Mouse (Mus musculus) megakaryocyte-erythroid progenitor cell, adult 5-6 weeks (primary cell): ENCODE data around the gene Rfx1. TPM values are rescaled to one million over a fixed set of nuclear protein-coding genes. Genes with fewer than 3 reads are reported as not detected.

Experiments used
- ATAC-seq: replicated peaks from 2 replicates; pipeline ENCODE4 v1.8.0; 2016; ENCODE audit warnings: mild to moderate bottlenecking, inconsistent platforms; ENCODE audit not compliant: severe bottlenecking, poor library complexity, low FRiP score, low TSS enrichment
- total RNA-seq, 2 experiments: library from RNA; stranded (forward) in 1 of 2; stranded (reverse) in 1 of 2; fragments of 200-1000, 215-1000 nt in 1 of 2; fragments of >200 nt in 1 of 2; fragmentation: Nextera tagmentation in 1 of 2; gene quantifications; 2 replicates each; pipeline ENCODE4 v1.2.3; 2014 to 2017

The Rfx1 gene
- total RNA-seq (2014; fragmentation: Nextera tagmentation), result 10.2 and 11.9 TPM in 2 replicates
- total RNA-seq (2017), result 2.1 and 3.7 TPM in 2 replicates

DNA sequence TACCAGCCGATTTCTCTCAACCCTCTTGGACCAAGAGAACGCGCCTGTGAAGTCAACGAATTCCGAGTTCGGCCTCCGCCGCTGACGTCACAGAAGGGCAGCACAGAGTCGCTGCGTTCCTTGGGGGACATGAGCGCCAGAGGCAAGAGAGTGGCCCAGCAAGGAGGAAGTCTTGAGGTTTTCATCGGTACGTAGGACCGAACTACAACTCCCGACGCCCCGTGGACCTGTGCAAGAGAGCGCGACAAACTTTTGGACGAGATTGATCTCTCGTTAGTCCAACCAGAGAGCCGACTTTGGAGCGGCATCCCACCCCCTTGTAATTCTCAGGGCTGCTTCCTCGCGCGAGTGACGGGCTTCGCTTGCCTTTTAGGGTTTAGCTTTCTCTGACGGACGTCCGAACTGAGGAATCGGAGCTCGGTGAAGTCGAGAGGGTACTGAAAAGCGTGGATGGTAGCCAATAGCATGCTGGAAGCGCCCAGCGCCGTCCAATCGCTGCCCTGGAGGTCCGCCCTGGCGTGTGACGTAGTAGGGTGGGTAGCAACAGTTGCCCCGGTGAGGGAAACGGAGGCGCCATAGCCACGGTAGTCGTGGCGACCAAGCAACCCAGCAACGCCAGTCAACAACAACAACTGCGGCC, at the start of gene Rfx1:
Gene Rfx1, plus strand, starts transcription at position 544 of the 640 bp plus-strand sequence.
- peak; percentile 92 for ATAC-seq

DNA sequence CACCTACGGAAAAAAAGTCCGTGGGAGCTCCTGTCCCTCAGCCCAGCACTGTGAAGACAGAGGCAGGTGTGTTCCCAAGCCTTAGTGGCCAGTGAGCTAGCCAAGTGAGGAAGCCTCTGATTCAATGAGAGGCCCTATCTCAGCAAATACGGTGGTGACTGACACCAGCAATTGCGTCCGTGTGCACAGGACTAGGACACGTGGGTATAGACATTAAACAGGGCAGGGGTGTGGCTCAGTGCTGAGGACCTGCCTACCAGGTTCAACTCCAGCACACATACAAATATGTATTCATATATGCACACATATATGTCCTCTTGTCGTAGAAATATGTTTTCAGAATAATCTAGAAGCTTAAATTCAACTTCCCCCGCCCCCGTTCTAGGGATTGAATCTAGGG, 46.9 kb upstream of the Rfx1 start:
- no peak for ATAC-seq

DNA sequence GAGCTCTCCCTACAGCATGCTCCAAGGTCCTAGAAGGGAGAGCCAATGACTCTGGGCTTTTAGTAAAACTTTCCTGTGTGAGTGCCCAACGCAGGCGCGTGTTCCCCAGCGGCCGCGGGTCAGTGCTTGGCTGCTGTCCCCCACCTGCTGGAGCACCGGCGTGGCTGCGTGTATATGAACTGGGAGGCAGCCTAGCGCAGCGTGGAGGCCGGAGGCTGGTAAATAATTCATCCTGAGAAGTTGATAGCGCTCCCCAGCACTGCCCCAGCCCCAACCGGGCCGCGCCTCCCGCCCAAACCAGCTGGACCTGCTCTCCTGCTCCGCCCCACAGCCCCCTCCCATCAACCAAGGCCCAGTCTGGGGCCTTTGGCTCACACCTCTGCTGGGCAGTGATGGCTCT, 45.5 kb upstream of the Rfx1 start, which contains the start of gene Palm3:
Gene Palm3, plus strand, starts transcription at position 376 of the 400 bp plus-strand sequence.
- ATAC-seq, result no peak

DNA sequence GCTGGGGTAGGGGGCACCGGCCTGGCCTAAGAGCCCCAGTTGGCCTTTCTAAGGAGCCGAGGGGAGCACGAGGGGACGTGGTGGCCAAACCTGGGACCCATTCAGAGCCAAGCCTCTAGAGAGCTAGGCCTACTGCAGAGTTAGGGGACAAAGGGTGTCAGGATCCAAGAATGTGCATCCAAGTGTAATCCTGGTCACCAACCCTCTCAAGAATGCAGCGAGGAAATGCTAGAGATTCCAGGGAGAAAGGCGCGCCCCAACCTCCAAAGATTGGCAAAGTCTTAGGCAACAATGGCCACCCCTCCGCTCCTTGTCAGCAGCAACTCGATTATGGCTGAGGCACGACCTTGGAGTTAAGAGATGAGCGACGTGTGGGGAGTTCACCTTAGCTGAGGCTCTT, 45.1 kb upstream of the Rfx1 start:
- no peak for ATAC-seq

DNA sequence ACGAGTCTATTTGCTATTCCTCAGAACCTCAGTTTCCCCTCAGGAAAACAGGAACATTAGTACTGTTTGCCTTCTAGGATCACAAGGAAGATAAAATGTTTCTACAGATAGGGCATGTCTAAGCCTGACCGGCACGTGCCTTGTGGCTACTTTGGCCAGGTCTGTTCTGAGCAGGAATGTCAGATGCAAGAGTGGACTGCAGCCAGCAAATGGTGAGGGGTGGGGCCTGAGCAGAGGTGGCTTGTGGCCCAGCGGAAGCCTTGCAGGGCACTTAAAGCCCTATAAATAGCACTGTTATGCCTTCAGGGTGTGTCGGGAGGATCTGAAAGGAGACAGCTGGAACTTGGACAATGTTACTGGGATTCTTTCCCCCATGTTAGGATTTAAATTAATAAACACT, 43.5 kb upstream of the Rfx1 start:
- ATAC-seq, result no peak

DNA sequence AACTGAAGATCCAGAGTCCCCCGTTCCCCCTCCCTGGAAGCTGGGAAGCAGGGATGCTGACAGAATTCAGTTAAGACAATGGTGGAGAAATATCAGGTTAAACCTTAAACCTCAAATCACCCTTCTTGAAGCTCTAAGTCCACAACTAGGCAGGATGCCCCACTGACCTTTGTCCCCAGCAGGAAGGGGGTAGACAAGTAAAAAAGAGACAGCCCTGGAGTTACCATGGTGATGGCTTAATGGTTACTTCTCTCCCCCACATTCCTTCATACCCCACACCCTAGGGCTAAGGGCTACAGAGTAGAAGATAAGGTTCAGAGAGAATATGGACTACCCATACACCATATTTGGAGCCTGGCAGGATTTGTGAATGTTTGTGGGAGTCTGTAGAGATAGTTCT, 43.0 kb upstream of the Rfx1 start:
- ATAC-seq, result no peak

DNA sequence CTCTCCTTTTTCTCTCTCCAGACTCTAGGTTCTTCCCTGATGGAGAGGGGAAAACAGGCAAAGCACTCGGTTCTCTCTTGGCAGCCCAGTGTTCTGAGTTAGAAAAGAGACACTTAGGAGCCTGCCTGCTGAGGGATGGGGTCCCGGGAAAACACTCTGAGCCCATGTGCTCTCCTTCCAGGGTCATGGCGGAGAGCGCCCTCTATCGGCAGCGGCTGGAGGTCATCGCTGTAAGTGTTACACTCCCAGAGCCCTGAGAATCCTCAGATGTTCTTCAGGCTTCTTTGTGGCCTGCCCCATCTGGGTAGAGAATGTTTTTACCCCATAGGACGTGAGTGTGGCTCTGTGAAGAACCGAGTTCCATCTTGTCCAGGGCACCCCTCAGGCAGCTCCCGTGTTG, 42.5 kb upstream of the Rfx1 start:
- ATAC-seq, result peak; percentile 58

DNA sequence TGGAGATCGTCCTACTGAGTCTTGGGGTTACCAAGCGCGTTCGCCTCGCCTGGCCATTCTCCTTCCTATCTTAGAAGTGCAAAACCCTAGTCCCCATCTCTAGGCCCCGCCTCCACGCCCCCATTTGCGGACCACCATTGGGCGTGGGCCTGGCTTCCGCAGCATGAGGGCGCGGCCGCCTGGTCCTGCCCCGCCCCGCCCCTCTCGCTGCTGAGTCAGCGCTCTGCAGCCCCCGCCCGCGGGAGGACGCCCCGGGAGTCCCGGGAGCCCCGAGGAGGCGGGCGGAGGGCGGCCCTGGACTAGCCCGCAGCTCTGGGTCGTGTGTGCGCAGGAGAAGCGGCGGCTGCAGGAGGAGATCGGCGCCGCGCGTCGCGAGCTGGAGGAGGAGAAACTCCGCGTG, 40.8 kb upstream of the Rfx1 start:
- ATAC-seq, result peak; percentile 18; the same call in 1 of the 2 replicates

DNA sequence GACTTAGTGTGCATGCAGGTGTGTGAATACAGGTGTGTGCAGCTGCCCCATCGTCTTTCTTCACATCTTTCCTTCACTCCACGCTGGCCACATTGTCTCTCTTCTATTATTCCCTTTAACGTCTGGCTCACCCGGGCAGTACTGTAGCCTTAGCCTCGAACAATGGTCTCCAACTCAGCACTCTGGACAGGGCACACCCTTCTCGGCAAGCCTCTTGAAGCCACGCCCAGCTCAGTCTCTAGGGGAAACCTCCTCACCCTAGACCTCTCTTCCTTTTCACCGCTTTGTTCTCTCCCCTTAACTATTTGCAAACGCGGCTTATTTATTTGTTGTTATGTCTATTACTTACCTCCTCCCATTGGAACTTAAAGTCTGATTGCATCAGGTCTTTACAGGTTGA, 39.2 kb upstream of the Rfx1 start:
- peak; percentile 66; the same call in 1 of the 2 replicates for ATAC-seq

DNA sequence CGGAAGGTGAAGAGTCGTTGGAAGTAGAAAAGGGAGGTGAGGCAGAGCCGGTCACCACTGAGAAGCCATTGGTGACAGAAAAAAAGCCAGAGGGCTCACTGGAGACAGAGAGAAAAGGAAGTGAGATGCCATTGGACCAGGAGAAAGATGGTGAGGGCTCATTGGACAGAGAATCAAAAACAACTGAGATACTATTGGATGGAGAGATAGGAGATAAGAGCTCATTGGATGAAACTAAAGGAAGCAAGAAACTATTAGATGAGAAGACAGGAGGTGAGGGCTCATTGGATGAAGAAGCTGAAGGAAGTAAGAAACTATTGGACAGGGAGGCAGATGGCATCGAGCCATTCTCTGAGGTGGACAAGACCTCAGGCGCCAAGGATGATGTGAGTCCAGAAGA, 37.4 kb upstream of the Rfx1 start:
- no peak for ATAC-seq

DNA sequence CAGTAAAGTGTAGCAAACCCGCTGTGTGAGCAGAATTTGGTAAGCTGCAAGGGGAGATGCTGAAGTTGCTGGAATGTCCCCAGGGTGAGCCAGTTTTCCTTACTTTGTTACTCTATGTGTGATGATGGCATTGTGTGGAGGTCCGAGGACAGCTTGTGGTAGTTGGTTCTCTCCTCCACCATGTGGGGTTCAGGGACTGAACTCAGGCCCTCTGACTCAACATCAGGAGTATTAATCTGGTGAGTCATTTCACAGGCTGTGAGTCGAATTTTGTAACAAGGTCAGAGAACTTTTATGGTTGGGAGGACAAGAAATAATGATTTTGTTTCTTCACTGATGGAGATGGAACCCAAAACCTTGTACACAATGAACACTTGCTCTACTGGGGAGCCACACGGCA, 33.9 kb upstream of the Rfx1 start:
- no peak for ATAC-seq

DNA sequence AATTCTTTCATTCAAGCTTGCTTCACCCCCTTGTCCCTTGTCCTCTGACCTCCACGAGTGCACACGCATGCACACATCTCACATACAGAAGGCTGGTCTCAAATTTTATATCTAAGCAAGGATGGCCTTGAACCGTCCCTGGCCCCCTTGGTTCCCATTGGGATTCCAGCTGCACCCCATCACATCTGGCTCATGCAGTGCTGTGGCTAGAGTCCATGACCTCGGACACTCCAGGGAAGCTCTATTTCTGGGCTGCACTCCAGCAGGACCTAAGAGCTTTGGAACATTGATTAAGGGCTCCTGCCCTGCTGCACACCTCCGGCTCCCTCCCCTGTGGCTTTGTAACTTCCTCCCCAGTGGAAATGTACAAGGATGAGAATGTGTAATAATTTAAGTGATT, 28.6 kb upstream of the Rfx1 start:
- no peak for ATAC-seq

DNA sequence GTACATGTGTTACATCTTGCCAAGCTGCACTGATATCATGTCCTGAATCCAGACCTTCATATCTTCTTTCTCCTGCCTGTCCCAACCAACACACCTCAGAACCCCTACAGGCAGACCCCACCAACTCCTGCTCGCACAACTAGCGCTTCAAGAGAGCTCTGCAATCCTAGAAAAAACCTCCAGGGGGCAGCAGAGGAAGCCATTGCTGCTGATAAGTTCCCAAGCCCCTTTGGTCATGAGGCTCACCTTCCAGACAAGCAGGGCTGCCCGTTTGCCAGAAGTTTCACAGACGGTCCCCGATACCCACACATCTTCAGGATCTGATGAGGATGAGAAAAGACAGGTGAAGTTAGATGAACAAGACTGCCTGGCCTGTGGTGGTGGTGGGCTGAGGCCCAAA, 27.6 kb upstream of the Rfx1 start:
- ATAC-seq, result peak; percentile 55; the same call in 1 of the 2 replicates

DNA sequence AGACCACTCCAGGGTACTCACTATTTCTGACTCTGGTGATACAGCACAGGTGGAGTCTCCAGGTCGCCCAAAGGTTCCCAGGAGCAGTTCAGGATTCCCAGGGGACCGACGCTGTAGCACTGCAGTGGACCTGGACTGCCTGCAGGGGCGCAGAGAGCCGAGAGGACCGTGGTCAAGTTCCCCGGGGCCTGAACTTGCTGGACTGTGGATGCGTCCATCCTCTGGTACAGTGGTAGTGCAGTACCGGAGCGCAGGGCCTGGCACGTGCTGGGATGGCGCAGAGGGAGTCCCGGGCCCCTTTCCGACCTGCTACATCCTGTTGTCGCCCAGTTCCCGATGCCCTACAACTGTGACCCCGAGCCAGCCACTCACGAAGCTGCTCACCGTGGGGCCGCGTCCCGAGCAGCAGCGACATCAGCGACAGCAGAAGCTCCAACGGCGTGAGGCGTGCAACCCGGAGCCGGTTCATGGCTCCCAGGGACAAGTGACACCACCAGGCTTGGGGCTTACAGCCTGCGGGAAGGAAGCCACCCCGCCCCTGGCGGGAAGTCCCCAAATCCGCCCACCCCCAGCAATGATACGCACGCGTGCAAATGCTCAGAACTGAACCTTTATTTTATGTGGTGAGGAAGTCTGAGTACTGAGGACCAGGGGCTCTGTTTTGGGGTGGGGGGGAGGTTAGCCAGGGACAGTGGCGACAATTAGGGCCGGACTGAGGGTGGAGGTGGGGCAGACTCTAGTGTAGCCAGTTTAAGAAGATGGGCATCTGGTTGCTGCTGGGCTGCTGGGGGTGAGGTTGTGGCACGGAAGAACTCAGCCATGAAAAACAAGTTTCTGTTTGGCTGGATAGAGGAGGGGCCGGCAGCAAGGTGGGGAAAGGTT, 24.3 kb upstream of the Rfx1 start, which contains the start of gene Il27ra:
Gene Il27ra, minus strand, starts transcription at position 524 of the 882 bp plus-strand sequence.
- peak; percentile 74 for ATAC-seq

DNA sequence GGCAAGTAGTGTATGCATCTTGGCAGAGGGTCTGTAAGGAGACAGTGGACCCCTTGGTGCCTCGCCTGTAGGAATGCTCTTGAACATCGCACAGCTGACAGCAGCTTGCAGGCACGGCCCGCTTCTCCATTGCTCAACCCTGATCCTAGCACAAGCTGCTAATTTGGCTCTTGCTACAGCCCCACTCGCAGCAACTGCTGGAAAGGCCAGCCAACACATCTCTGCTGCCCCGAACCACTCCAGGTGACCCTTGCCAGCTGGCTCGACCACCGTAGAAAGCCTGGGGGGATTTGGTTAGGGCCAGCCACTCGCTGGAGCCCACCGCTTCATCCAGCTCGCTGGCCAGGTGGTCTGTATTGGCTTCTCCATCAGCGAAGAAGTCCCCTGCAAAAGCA, 23.7 kb upstream of the Rfx1 start:
- no peak for ATAC-seq

DNA sequence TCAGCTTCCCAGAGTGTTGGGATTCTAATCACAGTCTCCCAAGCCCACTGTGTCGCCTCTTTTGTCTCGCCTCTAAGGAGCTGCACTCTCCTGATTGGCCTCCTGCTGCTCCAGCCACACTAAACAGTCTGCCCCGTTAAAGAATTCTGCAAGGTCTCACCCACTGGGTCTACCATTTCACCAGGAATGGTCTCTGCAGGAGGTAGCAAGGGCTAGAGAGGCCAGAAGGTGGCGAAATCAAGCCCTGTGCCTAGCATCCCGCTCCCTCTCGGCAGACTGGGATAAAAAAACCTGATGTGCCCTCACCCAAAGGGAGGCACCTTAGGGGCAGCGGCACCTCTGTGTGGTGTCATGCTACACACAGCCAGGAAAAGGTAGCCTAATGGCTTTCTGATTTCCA, 22.5 kb upstream of the Rfx1 start:
- ATAC-seq, result no peak

DNA sequence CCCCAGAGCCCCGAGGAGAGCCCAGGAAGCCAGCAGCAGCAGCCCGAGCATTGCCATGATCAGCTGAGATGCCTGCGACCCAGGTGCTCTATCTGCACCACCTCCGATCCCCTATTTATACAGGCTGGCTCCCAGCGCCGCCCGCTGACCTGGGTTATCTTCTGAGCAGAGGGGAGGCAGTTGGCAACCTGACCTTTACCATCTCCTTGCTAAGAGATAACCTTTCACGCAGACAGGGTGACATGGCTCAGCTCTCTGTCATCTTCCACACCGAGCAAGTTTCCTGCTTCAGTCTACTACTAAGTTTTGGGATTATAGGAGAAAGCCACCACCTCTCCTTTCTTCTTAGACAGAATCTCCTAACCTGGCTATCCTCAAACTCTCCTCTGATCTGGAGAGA, 21.7 kb upstream of the Rfx1 start, which contains the start of gene Rln3:
Gene Rln3, minus strand, starts transcription at position 101 of the 400 bp plus-strand sequence.
- 0 out of 2 replicates have a peak, but pooled peaks have one; percentile 17 for ATAC-seq

DNA sequence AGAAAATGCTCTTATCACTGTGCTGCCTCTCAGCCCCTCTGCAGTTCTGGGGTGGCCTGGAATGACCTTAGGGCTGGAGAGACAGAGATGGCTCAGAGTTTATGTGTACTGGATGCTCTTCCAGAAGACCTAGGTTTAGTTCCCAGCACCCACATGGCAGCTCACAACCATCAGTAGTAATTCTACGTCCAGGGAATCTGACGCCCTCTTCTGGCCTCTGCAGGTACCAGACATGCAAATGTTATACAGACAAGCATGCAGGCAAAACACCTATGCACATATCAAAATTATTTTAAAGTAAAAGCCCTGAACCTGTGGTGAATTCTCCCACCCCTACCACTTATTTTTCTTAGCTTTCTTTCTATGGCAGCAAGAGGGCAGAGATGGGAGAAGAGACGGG, 20.1 kb upstream of the Rfx1 start:
- ATAC-seq, result no peak

DNA sequence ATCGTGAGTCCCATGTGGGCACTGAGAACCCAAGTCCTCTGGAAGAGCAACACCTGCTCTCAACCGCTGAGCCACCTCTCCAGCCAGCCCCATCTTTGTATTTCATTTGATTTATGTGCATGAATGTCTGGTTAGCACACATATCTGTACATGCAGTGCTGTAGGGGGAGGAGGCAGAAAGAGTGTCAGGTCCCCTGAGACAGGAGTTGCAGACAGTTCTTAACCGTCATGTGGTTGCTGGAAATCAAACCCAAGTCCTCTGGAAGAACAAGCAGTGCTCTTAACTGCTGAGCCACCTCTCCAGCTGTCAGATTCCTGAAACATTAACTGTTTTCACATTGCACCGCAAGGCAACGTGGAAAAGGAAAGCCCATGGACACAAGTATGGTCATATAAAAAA, 18.5 kb upstream of the Rfx1 start:
- ATAC-seq, result no peak

DNA sequence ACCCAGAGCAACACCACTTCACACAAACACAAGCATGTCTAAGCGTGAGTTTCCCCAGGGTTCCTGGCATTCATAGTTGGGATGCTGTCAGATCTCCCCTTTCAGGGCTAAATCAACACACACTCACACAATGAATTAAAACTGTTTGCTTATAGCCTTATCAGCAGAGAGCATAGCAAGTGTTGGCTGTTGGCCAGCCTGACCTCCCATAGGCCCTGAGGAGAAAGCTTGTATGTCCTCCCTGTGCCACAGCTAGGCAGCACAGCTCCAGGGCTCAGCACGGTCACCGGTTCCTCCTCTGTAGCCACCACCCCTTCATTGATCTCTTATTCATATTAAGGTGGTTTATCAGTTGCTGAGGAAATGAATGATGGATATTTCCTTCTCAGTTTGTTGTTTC, 13.9 kb upstream of the Rfx1 start:
- peak; percentile 93 for ATAC-seq
